Mouse (Mus musculus): ENCODE data around the gene Zp2. TPM values are rescaled to one million over a fixed set of nuclear protein-coding genes. Genes with fewer than 3 reads are reported as not detected.

Gene Zp2
- total and polyA plus RNA-seq, 2 experiments from 2014 or later: not detected

DNA sequence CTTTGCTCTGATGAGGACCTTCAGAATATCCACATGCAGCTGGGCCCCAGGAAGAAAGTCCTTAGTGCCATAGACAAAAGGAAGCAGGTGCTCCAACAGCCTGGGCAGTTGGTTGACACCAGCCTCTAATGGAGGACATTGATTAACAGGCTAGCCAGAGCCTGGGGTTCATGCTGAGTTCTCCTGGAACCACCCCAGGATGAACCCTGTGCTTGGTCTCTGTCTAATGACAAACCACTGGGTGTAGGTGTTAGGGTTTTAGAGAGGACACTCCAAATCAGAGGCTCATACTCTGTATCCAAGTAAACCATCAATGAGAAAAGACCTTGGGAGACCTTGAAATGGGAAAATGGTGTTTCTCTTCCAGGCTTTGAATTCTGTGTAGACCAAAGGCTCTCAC is 37.8 kb upstream of the Zp2 start:
- DNase-seq (ENCODE audit: low spot score): no peak
- TF ChIP-seq CTCF (IDR thresholded peaks at IDR 0.05): no peak

DNA sequence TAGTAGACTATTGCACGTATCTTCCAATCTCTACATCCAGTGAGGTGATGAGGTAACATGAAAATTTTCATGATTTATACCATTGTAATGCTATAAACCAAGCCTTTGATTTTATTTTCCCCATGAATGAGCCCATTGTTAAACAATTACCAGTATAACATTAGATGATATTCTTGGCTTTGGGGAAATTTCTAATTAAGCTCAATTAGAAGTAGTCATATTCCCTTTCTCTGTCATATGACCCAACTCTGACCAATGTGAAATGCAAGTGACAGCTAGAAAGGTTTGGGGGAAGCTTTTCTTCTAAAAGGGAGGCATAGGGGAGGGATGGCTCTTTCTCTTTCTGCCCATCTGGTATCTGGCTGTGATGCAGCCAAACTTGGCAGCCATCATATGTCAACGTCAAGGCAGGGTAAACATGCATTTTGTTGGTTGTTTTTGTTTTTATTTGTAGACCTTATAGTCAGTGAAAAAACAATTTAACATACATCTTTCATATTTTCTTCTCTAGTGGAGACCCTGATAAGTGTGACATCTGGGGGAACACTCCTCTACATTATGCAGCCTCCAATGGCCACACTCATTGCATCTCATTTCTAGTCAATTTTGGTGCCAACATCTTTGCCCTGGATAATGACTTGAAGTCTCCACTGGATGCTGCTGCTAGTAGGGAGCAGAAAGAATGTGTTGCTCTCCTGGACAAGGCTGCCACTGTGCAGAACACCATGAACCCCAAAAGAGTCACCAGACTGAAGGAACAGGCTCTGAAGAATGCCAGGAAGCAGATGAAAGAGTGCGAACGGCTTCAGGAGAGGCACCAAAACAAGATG is 36.5 kb upstream of the Zp2 start:
- Histone ChIP-seq H3K27ac (ENCODE audit: low read depth, low read length) (no peak overlapping the region), H3K4me3 (ENCODE audit: low read depth, low read length) (no peak overlapping the region), H3K27me3 (ENCODE audit: insufficient read depth, low read length) (no peaks in the 10 kb centered on the region), H3K36me3 (ENCODE audit: insufficient read depth, low read length) (no peaks in the 10 kb centered on the region), H3K4me1 (ENCODE audit: insufficient read depth, low read length) (no peaks in the 10 kb centered on the region), H3K9me3 (ENCODE audit: low read length) (no peaks in the 10 kb centered on the region), H3K4me2 (ENCODE audit: low read depth, low read length, poor library complexity, severe bottlenecking) (no peak overlapping the region), H3K9ac (replicated peaks; ENCODE audit: low read length, poor library complexity, severe bottlenecking) (no peak overlapping the region)
- TF ChIP-seq CTCF (IDR thresholded peaks at IDR 0.05): no peak
- WGBS: 91% methylated on average over 4 of the region's 4 CpGs
- ATAC-seq (ENCODE audit: low FRiP score): no peak
- DNase-seq (ENCODE audit: low spot score): no peak

More for the DNA sequence above, 37.8 kb upstream of the Zp2 start:
- no peaks in the 10 kb centered on the region for H3K9me3 ChIP-seq (ENCODE audit: low read length)
- H3K36me3 ChIP-seq (ENCODE audit: insufficient read depth, low read length): no peaks in the 10 kb centered on the region
- H3K27ac ChIP-seq (ENCODE audit: low read depth, low read length): no peak overlapping the region
- no peaks in the 10 kb centered on the region for H3K4me1 ChIP-seq (ENCODE audit: insufficient read depth, low read length)
- no peaks in the 10 kb centered on the region for H3K27me3 ChIP-seq (ENCODE audit: insufficient read depth, low read length)
- H3K4me3 ChIP-seq (ENCODE audit: low read depth, low read length): no peak overlapping the region
- no peak overlapping the region for H3K4me2 ChIP-seq (ENCODE audit: low read depth, low read length, poor library complexity, severe bottlenecking)
- ATAC-seq (ENCODE audit: low FRiP score): no peak
- no peak overlapping the region for H3K9ac ChIP-seq (replicated peaks; ENCODE audit: low read length, poor library complexity, severe bottlenecking)

DNA sequence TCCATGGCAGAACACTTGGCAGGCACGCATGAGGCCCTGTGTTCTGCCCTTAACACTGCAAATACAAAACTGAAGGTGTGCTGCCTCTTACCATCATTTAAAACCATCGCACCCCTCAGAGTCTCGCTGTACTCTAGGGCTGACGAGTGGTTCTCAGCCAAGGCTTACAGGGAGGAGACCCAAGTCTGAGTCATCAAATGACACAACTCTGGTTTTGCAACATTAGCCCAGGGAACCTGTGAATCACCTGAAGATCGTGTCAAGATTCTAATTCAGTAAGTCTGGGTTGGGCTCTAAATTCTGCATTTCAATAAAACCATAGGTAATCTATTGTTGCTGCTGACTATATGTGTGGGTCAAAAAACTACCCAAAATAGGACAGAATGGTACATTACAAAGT is 35.5 kb upstream of the Zp2 start:
- WGBS: 84% methylated on average over 5 of the region's 5 CpGs
- H3K27ac ChIP-seq (ENCODE audit: low read depth, low read length): no peak overlapping the region

DNA sequence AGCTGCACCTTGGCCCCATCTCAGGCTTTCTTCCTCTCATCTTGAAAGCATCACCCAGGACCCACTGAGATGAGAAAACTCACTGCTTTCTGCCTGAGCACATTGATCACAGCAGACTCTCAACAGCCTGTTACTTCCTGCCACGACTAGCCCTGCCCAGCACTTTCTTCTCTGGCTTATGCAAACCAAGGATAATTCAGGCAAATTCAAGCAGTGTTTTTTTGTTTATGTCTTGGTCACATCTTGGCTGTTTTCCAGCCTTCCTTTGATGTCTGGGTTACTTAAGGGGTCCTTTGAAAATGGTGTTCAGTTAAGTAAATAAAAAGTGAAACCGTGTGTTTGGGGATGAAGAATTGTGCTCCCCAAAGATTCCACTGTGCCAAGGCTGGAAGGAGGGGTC is 33.8 kb upstream of the Zp2 start:
- DNase-seq (ENCODE audit: low spot score) (no peak), ATAC-seq (ENCODE audit: low FRiP score) (no peak)
- no peaks in the 10 kb centered on the region for H3K27me3 ChIP-seq (ENCODE audit: insufficient read depth, low read length)
- no peak overlapping the region for H3K4me2 ChIP-seq (ENCODE audit: low read depth, low read length, poor library complexity, severe bottlenecking)
- 31% methylated on average over 2 of the region's 2 CpGs for WGBS
- no peak overlapping the region for H3K27ac ChIP-seq (ENCODE audit: low read depth, low read length)
- no peak overlapping the region for H3K4me3 ChIP-seq (ENCODE audit: low read depth, low read length)
- no peaks in the 10 kb centered on the region for H3K36me3 ChIP-seq (ENCODE audit: insufficient read depth, low read length)
- no peaks in the 10 kb centered on the region for H3K9me3 ChIP-seq (ENCODE audit: low read length)
- H3K9ac ChIP-seq (replicated peaks; ENCODE audit: low read length, poor library complexity, severe bottlenecking): no peak overlapping the region
- H3K4me1 ChIP-seq (ENCODE audit: insufficient read depth, low read length): no peaks in the 10 kb centered on the region
- no peak for TF ChIP-seq CTCF (IDR thresholded peaks at IDR 0.05)

More for the DNA sequence above, 35.5 kb upstream of the Zp2 start:
- Histone ChIP-seq H3K9ac (replicated peaks; ENCODE audit: low read length, poor library complexity, severe bottlenecking) (no peak overlapping the region), H3K36me3 (ENCODE audit: insufficient read depth, low read length) (no peaks in the 10 kb centered on the region), H3K4me3 (ENCODE audit: low read depth, low read length) (no peak overlapping the region), H3K4me2 (ENCODE audit: low read depth, low read length, poor library complexity, severe bottlenecking) (no peak overlapping the region), H3K27me3 (ENCODE audit: insufficient read depth, low read length) (no peaks in the 10 kb centered on the region), H3K9me3 (ENCODE audit: low read length) (no peaks in the 10 kb centered on the region), H3K4me1 (ENCODE audit: insufficient read depth, low read length) (no peaks in the 10 kb centered on the region)
- no peak for TF ChIP-seq CTCF (IDR thresholded peaks at IDR 0.05)
- DNase-seq (ENCODE audit: low spot score) (no peak), ATAC-seq (ENCODE audit: low FRiP score) (no peak)

DNA sequence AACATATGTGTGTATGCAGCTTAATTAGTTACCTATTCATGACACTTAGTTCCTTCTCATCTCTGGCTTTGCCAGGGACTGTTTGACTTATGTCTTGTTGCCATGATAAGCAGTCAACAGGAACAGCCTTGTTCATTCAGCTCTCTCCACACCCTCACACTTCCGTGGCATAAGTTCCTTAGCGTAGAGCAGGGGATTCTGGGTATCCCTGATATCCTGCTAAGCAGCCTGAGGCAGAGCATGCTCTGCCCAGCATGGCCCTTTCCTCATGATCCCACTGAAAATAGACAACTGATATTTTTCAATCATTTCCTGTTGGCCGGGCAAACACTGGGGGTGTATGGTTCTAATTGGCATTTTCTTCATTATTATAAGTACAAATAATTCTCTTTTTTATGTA is 32.5 kb upstream of the Zp2 start:
- H3K27ac ChIP-seq (ENCODE audit: low read depth, low read length): no peak overlapping the region
- H3K9ac ChIP-seq (replicated peaks; ENCODE audit: low read length, poor library complexity, severe bottlenecking): no peak overlapping the region
- DNase-seq (ENCODE audit: low spot score): no peak
- 81% methylated on average over 3 of the region's 3 CpGs for WGBS
- H3K4me2 ChIP-seq (ENCODE audit: low read depth, low read length, poor library complexity, severe bottlenecking): no peak overlapping the region
- no peaks in the 10 kb centered on the region for H3K9me3 ChIP-seq (ENCODE audit: low read length)
- no peaks in the 10 kb centered on the region for H3K36me3 ChIP-seq (ENCODE audit: insufficient read depth, low read length)
- no peak for ATAC-seq (ENCODE audit: low FRiP score)
- H3K4me1 ChIP-seq (ENCODE audit: insufficient read depth, low read length): no peaks in the 10 kb centered on the region
- H3K4me3 ChIP-seq (ENCODE audit: low read depth, low read length): no peak overlapping the region
- TF ChIP-seq CTCF (IDR thresholded peaks at IDR 0.05): no peak
- no peaks in the 10 kb centered on the region for H3K27me3 ChIP-seq (ENCODE audit: insufficient read depth, low read length)

DNA sequence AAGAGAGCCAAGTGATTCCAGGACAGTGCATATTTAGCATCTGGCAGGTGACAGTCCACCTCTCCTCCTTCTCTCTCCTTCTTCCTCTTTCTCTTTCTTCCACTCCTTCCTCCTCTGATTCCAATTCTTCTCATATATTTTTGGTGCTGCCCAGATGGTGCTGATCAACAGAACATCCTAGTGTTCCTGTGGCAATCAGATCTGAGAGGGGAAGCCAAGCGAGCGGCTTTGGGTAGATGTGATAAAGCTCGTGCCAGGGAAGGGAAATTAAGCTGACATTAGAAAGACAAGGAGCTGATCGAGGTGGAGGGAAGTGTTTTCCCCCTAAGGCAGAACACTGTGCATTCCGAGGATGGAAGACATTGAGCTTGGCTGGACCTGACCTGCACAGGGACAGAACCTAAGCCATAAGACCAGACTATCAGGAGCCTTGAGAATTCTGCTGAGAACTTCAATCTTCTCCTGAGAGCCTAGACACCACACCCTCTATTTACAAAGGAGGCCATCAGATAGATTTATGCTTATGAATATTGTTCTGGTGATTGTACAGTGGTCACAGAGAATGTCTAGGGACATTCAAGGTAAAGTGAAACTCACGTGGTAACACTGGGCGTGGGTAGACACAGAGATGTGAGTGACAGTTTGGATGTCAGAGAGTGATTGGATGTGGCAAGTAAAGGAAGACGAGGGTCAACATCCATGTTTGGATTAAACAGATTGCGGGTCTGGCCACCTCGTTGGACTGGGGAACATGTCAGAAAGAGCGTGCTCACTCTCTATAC is 29.8 kb upstream of the Zp2 start:
- no peaks in the 10 kb centered on the region for H3K27me3 ChIP-seq (ENCODE audit: insufficient read depth, low read length)
- H3K9ac ChIP-seq (replicated peaks; ENCODE audit: low read length, poor library complexity, severe bottlenecking): no peak overlapping the region
- no peak for TF ChIP-seq CTCF (IDR thresholded peaks at IDR 0.05)
- DNase-seq (ENCODE audit: low spot score) (no peak), ATAC-seq (ENCODE audit: low FRiP score) (no peak)
- H3K4me3 ChIP-seq (ENCODE audit: low read depth, low read length): no peak overlapping the region
- no peak overlapping the region for H3K27ac ChIP-seq (ENCODE audit: low read depth, low read length)
- H3K4me2 ChIP-seq (ENCODE audit: low read depth, low read length, poor library complexity, severe bottlenecking): no peak overlapping the region
- H3K36me3 ChIP-seq (ENCODE audit: insufficient read depth, low read length): no peaks in the 10 kb centered on the region
- H3K4me1 ChIP-seq (ENCODE audit: insufficient read depth, low read length): no peaks in the 10 kb centered on the region
- WGBS: 87% methylated on average over 11 of the region's 11 CpGs
- H3K9me3 ChIP-seq (ENCODE audit: low read length): no peaks in the 10 kb centered on the region
